Mouse (Mus musculus) 3T3-L1 (cell line): Measurements from ENCODE around the gene Reep3.

ENCODE experiments used
- DNase-seq: peaks from one replicate; pipeline ENCODE4 v3.0.0-alpha.2; 2015; ENCODE audit warnings: low read depth, low spot score

Reep3 gene

GRCm38 (mm10) chr10:67083446-67084166 is 13.1 kb downstream of the Reep3 start:
- peak; percentile 62 for DNase-seq

- DNase-seq: no peak
These were observed 14.2 kb downstream of the Reep3 start for GRCm38 (mm10) chr10:67082531-67082930.

DNA sequence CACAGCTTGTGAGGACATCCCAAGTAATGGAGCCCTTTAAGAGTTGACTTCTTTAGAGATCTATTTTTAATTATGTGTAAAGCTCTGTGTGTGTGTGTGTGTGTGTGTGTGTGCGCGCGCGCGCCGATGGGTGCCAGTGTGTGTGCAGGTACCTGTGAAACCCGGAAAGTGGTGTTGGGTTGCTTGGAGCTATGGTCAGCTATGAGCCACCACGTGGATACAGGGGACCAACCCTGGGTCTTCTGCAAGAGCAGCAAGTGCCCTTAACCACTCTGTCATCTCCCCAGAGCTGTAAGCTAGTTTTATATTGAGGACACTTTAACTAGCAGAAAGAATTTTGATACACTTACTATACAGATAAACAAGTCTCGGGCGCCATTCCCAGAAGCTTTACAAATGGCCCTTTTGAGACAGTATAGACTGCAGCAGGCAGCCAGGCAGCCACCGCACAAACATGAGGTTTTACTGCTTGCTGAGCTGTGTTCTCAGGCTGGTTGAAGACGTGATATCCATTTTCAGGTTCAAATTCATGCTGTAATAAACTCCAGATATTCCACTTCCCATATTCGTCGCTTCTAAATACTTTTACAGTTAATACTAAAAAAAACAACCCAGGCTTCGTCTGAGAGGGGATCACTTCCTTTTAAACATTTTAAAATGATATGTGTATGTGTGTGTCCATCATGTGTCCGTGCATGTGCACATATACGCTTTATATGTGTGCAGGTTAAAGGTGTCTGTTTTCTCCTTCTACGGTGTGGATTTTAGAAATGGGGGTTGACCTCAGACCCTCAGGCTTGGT is 15.3 kb downstream of the Reep3 start:
- DNase-seq: no peak

DNA sequence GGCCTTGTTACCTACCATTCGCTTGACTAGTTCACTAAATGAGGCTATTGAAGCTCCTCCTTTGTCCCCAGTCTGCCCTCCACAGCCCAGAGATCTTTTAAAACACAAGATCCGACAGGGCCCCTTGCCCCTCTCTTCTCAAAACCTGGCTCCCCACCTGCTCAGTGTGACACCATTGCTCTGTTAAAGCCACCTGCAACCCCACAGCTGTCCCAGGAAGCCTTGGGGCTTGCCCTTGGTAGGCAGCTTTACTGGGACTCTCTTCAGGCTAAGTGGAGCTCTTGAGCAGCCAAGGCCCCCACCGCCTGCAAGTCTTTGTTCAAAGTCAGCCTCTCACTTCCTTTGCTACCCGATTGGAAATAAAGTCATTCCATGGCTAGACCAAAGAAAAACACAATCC is 17.7 kb downstream of the Reep3 start:
- DNase-seq: no peak

DNA sequence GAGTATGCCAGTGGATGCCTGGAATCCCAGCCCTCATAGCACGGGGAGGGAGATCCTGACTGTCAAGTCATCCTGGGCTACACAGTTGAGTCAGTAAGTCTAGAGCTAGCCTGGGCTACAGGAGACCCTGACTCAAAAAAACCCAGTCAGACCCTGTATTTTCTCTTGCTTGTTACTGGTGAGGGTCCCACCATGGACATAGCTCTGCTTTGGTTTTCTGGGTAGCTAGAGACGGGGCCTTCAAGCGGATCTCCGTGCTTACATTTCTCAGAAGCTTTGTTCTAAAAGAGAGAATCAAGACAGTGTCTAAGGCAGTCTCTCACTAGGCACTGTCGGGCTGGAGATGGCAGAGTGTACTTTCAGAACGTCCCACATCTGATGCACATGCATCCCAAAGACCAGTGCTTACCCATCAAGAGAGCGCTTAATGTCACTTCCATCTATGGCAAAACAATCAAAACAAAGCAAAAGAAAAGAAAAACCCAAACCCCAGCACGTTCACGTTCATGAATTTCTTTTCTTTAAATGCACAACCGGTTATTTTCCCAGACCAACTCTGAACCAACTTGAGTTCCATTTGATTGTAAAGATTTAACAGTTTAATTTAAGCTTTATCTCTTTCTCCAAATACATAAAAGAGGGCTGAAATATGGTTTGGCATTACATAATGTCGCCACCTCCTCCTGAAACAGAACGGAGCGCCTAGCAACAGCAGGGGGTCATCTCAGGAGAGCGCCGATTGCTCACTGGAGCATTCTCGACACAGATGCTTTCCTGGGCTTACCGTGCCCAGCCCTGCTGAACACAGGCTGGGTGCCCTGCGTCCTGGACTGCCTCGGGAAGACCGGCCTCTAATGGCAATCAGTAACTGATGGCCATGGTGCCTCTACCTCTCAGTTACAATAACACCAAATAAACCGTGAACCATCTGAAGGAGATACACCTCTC is 20.5 kb downstream of the Reep3 start:
- DNase-seq: no peak

DNA sequence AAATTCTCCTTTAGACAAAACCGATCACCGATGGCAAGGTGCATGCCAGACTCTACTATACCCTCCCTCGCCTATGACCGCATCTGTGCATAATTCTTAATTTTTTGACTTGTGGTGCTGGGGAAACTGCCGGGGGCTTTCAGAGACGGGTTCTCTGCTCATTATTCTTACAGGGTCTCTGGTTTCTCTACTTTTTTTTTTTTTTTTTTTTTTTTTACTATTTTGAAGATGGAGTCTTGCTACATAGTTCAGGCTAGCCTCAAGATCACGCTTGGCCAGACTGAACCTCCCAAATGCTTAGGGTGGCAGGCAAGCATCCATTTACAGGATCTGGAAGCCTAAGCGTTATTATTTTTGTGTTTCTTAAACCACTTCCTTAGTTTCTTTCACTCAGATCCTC is 23.2 kb downstream of the Reep3 start:
- no peak for DNase-seq

GRCm38 (mm10) chr10:67072600-67072999 is 24.1 kb downstream of the Reep3 start:
- no peak for DNase-seq

- DNase-seq: no peak
These were observed 24.9 kb downstream of the Reep3 start for GRCm38 (mm10) chr10:67071884-67072283.

DNA sequence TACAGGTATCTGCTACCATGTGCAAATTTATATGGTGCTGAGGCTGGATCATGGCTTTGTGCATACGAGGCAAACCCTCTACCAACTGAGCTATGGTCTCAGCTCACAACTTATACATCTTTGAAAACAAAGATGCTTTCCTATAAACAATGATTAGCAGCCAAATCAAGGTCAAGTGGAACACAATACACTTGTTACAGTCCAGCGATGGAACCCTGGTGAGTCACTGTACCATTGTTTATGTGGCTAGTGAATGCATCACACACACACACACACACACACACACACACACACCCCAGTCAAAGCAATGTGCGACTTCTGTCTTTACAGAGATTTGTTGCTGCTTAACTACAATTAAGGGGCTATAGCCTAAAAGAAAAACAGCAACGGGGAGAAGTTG is 25.4 kb downstream of the Reep3 start:
- DNase-seq: peak; percentile 11

DNA sequence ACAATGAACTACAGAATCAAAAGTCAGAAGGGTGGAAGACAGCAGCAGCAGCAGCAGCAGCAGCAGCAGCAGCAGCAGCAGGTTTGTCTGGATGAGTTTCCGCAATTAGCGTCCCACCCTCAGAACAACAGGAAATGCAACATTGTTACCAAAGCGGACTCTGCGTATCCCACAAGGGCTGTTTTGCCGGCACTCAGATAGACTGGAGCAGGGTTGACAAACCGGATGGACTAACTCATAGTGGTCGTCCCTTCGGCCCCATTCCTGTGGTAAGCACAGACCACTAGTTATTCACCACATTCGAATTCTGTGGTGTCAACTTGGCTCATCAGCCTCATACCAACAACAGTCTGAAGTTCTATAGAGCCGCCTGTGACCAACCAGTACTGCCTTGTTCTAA is 27.7 kb downstream of the Reep3 start:
- DNase-seq: peak; percentile 47

GRCm38 (mm10) chr10:67066421-67066820 is 30.3 kb downstream of the Reep3 start:
- no peak for DNase-seq

DNA sequence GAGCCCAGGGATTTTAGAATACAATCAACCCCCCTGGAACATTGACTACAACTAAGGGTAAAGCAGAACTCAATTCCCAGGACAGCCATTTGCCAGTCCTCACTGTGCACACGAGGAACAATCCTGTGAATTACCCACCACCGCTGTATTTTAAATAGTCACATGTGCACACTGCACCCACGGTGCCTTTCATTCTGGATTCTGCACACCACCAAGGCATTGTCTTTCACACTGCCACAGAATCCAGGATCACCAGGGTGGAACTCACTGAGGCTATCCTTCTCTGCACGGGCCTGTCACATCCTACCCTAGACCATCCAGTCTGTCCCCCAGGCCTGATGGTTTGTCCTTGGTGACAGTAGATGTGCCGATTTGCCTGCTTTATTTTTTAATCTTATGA is 30.8 kb downstream of the Reep3 start:
- no peak for DNase-seq

- DNase-seq: no peak
These were observed 31.4 kb downstream of the Reep3 start for GRCm38 (mm10) chr10:67065277-67065887.

- DNase-seq: no peak
These were observed 34.9 kb downstream of the Reep3 start for GRCm38 (mm10) chr10:67061823-67062222.

- DNase-seq: no peak
These were observed 35.4 kb downstream of the Reep3 start for GRCm38 (mm10) chr10:67061367-67061801.

GRCm38 (mm10) chr10:67058702-67059101 is 38.0 kb downstream of the Reep3 start:
- DNase-seq: no peak

DNA sequence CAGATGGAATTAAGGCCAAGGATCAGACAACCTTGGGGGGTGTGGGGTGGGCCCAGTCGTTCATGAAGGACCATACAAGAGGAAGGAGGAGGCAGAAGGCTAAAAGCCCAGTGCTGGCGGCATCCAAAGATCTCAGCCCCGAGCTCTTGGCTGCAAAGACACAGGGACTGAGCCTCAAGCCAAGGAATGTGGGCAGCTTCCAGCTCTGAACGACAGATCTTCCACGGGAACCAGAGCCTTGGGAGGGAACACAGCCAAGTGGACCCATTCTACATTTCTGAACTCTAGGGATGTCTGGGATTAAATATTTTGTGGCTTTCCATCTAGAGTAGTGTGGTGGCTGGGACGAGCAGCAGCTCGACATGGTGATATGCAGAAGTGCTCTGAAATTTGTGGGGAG is 38.4 kb downstream of the Reep3 start:
- DNase-seq: peak; percentile 38

DNA sequence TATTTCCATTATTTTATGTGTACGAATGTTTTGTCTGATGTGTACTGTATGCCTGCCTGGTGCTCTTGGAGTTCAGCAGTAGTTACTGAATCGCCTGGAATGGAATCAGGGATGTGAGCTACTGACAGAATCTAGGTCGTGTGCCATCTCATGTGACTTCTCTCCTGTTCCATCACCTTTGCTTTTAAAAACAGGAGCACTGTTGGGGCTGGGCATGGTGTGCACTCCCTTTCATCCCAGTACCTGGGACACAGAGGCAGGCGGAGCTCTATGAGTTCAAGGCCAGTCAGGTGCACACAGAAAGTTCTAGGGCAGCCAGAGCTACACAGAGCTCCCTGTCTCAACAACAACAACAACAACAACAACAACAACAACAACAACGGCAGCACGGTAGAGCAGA is 39.0 kb downstream of the Reep3 start:
- no peak for DNase-seq

- DNase-seq: no peak
These were observed 39.5 kb downstream of the Reep3 start for GRCm38 (mm10) chr10:67057208-67057607.

GRCm38 (mm10) chr10:67055867-67056856 is 40.6 kb downstream of the Reep3 start:
- no peak for DNase-seq
